Mouse (Mus musculus): ENCODE measurements around the gene Senp7. TPM values are rescaled to one million over a fixed set of nuclear protein-coding genes. Genes with fewer than 3 reads are reported as not detected.
"Not testable (repeated sequence)": the region's sequence is repeated elsewhere in the genome, so short reads cannot be mapped to it uniquely, and the experiment has no call there.

Senp7 gene
- polyA plus RNA-seq, 1 experiment: not detected

GRCm38 (mm10) chr16:56074122-56074521, 26.0 kb downstream of the Senp7 start:
- H3K4me3 ChIP-seq (ENCODE audit: insufficient read depth, low read depth, low read length): no peak overlapping the region
- TF ChIP-seq CTCF (IDR thresholded peaks at IDR 0.05; ENCODE audit: insufficient read depth, low read depth, low read length) (no peak), POLR2A (IDR thresholded peaks at IDR 0.05; ENCODE audit: insufficient read depth, low read depth, low read length) (no peak)
- no peak overlapping the region for H3K27ac ChIP-seq (ENCODE audit: insufficient read depth, low read depth, low read length)
- peaks cover 3% of the 10 kb centered on the region; the same call in 1 of the 2 replicates for H3K4me1 ChIP-seq (ENCODE audit: control insufficient read depth, insufficient read depth, low read length)
- WGBS: 91% methylated on average over 1 of the region's 1 CpGs

DNA sequence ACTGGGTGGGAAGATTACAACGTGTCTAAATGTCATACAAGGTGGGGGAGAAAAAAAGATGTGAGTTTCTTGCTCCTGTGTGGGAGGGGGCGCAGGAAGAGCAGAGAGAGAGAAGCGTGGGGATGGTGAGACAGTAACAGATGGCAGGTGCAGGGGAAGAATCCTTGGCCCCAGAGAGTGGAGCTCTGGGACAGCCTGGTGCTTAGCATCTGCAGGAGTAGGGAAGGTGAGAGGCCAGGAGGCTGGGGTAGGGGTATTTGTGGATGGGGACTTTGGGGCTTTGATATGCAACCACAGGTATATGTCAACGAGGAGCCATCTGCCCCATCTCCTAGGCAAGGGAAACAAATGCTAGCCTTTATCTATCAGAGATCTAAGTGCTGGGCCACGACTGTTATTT, 26.4 kb downstream of the Senp7 start:
- Histone ChIP-seq H3K4me1 (ENCODE audit: control insufficient read depth, insufficient read depth, low read length) (peaks cover 3% of the 10 kb centered on the region; the same call in 1 of the 2 replicates), H3K4me3 (ENCODE audit: insufficient read depth, low read depth, low read length) (no peak overlapping the region), H3K27ac (ENCODE audit: insufficient read depth, low read depth, low read length) (no peak overlapping the region)
- no peak for TF ChIP-seq POLR2A (IDR thresholded peaks at IDR 0.05; ENCODE audit: insufficient read depth, low read depth, low read length)
- 74% methylated on average over 5 of the region's 5 CpGs for WGBS

DNA sequence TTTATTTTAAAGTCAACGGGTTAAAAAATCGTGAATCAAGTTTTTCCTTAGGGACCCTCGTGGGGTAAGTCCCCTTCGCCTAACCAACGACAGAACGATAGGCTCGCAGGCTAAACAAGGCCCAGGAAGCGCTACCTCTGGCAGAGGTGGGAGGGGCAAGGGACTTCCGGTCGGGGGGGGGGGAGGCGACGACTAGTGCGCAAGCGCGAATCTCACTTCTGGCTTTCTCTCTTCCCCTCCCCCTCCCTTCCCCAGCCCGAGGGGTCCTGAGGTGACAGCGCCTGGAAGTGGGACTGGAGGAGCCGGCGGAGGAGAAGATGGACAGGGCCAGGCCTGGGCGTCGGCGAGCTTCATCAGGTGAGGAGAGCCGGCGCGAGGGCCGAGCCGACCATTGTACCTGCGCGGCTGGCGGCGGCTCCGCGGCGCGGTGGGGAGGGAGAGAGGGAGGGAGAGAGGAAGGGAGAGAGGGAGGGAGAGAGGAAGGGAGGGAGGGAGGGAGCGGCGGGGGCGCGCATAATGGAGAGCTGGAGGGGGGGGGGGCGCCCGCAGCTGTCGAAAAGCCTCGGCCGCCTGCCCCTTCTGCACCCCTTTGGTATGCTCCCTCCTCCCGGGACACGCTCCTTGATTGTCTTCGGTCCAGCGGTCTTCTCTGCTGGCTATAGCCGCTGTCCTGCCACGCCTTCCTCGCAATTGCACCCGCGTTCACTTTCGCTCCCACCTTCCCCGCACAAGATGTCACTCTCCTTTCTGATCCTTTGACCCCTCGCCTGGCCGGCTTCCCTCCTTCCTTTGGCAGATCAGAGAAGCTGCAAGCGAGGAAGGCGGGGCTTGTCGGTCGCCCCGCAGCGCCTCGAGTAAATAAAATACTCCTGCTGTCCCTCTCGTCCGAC, 27.3 kb downstream of the Senp7 start:
- under 1% methylated on average over 53 of the region's 66 CpGs for WGBS
- peaks cover 3% of the 10 kb centered on the region; the same call in 1 of the 2 replicates for H3K4me1 ChIP-seq (ENCODE audit: control insufficient read depth, insufficient read depth, low read length)
- H3K27ac ChIP-seq (ENCODE audit: insufficient read depth, low read depth, low read length): peak overlapping the region; percentile 96
- peak overlapping the region; percentile 100 for H3K4me3 ChIP-seq (ENCODE audit: insufficient read depth, low read depth, low read length)
- TF ChIP-seq POLR2A (IDR thresholded peaks at IDR 0.05; ENCODE audit: insufficient read depth, low read depth, low read length): peak; percentile 42; the same call in 1 of the 2 replicates
- TF ChIP-seq CTCF (IDR thresholded peaks at IDR 0.05; ENCODE audit: insufficient read depth, low read depth, low read length): no peak

DNA sequence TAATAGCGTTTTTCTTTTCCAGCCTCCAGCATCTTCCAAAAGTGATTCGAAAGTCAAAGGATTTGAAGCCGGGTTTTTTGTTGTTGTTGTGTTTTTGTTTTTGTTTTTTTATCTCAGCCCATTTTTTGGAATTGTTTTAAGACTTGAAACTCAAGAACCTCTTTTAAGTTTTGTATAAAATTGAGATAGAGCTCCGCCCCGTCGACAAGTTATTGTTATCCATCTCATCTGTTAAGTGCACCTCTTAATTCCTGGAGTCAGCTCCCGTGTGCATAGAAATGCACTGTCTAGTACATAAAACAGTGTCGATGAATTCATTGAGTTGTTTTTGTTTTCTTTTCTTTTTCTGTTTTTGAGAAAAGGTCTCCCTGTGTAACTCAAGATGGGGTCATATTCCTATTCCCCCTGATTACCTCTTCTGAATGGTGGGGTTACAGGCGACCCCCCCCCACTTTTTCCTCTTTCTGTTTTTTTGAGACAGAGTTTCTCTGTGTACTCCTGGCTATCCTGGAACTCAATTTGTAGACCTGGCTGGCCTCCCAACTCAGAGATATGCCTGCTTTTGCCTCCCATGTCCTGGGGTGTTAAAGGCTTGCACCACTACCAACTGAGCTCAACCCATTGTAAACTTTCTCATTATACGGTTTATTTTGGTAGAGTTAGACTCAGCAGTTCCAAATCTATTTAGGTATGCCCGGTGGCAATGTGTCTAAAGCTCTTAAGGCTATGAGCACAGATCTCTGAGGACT, 28.2 kb downstream of the Senp7 start:
- Histone ChIP-seq H3K4me1 (ENCODE audit: control insufficient read depth, insufficient read depth, low read length) (peaks cover 3% of the 10 kb centered on the region; the same call in 1 of the 2 replicates), H3K4me3 (ENCODE audit: insufficient read depth, low read depth, low read length) (peak overlapping the region; percentile 100), H3K27ac (ENCODE audit: insufficient read depth, low read depth, low read length) (peak overlapping the region; percentile 95)
- TF ChIP-seq CTCF (IDR thresholded peaks at IDR 0.05; ENCODE audit: insufficient read depth, low read depth, low read length) (no peak), POLR2A (IDR thresholded peaks at IDR 0.05; ENCODE audit: insufficient read depth, low read depth, low read length) (no peak)
- WGBS: 2% methylated on average over 11 of the region's 11 CpGs

- Histone ChIP-seq H3K27ac (ENCODE audit: insufficient read depth, low read depth, low read length) (no peak overlapping the region), H3K4me1 (ENCODE audit: control insufficient read depth, insufficient read depth, low read length) (peaks cover 2% of the 10 kb centered on the region; the same call in 1 of the 2 replicates), H3K4me3 (ENCODE audit: insufficient read depth, low read depth, low read length) (no peak overlapping the region)
- 98% methylated on average over 1 of the region's 1 CpGs for WGBS
- TF ChIP-seq CTCF (IDR thresholded peaks at IDR 0.05; ENCODE audit: insufficient read depth, low read depth, low read length) (no peak), POLR2A (IDR thresholded peaks at IDR 0.05; ENCODE audit: insufficient read depth, low read depth, low read length) (no peak)
These were observed 31.3 kb downstream of the Senp7 start for GRCm38 (mm10) chr16:56079419-56079818.

DNA sequence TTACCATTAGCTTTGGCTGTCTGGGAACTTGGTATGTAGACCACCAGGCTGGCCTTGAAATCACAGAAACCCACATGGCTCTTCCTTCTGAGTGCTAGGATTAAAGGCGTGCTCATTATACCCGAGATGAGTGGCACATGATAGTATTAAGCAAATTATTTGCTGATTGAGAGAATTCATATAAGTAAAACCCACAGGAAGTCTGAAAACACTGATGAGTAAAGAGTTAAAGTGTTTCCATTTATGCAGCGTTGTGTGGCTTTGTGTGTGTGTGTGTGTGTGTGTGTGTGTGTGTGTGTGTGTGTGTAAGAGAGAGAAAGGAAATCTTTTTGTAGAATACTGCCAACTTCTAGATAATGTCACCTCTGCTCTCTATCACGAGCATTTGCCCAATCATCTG, 33.6 kb downstream of the Senp7 start:
- 72% methylated on average over 4 of the region's 4 CpGs for WGBS
- no peak overlapping the region for H3K27ac ChIP-seq (ENCODE audit: insufficient read depth, low read depth, low read length)
- no peak for TF ChIP-seq POLR2A (IDR thresholded peaks at IDR 0.05; ENCODE audit: insufficient read depth, low read depth, low read length)
- no peak for TF ChIP-seq CTCF (IDR thresholded peaks at IDR 0.05; ENCODE audit: insufficient read depth, low read depth, low read length)
- H3K4me3 ChIP-seq (ENCODE audit: insufficient read depth, low read depth, low read length): no peak overlapping the region
- H3K4me1 ChIP-seq (ENCODE audit: control insufficient read depth, insufficient read depth, low read length): no peaks in the 10 kb centered on the region

DNA sequence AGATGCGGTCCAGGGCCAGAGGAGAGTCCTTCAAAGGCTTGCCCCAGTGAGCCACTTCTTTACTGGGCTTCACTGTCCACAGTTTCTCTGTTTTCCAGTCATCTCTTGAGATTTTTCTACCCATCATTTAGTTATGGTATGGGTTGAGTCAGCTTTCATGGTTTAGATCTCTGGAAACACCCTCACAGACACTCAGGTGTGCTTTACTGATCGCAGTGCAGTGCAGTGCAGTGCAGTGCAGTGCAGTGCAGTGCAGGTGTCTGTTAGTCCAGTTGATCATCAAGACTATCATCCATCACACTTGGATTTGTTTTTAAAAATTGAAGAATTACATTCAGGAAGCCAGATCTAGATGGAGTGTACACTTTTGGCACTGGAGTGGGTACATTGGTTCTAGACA, 38.2 kb downstream of the Senp7 start:
- TF ChIP-seq POLR2A (IDR thresholded peaks at IDR 0.05; ENCODE audit: insufficient read depth, low read depth, low read length) (no peak), CTCF (IDR thresholded peaks at IDR 0.05; ENCODE audit: insufficient read depth, low read depth, low read length) (no peak)
- Histone ChIP-seq H3K4me3 (ENCODE audit: insufficient read depth, low read depth, low read length) (no peak overlapping the region), H3K4me1 (ENCODE audit: control insufficient read depth, insufficient read depth, low read length) (no peaks in the 10 kb centered on the region), H3K27ac (ENCODE audit: insufficient read depth, low read depth, low read length) (no peak overlapping the region)
- 96% methylated on average over 2 of the region's 2 CpGs for WGBS

DNA sequence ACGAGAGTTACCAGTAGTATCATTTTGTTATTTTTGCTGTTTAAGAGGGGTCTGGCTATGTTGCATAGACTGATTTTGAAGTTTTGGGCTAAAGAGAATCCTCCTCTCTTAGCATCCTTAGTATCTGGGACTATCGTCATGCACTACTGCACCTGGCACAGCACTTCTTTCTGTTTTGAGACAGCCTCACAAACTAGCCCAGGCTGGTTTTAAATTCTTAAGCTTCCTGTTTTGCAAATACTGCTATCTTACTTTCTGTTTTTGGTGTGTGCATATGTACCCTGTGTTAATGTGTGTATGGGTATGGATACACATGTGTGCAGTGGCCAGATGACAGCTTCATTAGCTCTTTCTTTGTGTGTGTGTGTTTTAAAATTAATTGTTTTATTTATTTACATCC, 42.2 kb downstream of the Senp7 start:
- Histone ChIP-seq H3K27ac (ENCODE audit: insufficient read depth, low read depth, low read length) (no peak overlapping the region), H3K4me3 (ENCODE audit: insufficient read depth, low read depth, low read length) (no peak overlapping the region), H3K4me1 (ENCODE audit: control insufficient read depth, insufficient read depth, low read length) (no peaks in the 10 kb centered on the region)
- no peak for TF ChIP-seq CTCF (IDR thresholded peaks at IDR 0.05; ENCODE audit: insufficient read depth, low read depth, low read length)
- no peak for TF ChIP-seq POLR2A (IDR thresholded peaks at IDR 0.05; ENCODE audit: insufficient read depth, low read depth, low read length)
- 86% methylated on average over 2 of the region's 2 CpGs for WGBS

DNA sequence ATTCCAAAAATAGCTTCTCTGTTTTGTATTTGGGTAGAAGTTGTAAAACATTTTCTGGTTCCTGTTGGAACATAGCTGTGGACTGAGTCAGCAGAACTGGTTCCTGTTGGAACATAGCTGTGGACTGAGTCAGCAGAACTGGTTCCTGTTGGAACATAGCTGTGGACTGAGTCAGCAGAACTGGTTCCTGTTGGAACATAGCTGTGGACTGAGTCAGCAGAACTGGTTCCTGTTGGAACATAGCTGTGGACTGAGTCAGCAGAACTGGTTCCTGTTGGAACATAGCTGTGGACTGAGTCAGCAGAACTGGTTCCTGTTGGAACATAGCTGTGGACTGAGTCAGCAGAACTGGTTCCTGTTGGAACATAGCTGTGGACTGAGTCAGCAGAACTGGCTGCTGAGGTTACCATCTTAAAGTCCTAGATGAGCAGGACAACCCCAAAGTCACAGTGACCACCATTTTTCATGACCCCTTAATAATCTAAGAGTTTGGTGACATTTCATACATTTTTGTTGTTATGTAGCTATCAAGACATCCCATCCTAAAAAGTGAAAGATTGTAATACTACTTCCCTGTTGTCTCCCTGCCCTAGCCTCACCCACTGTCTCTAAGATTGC, 48.4 kb downstream of the Senp7 start:
- H3K4me3 ChIP-seq (ENCODE audit: insufficient read depth, low read depth, low read length); H3K27ac ChIP-seq (ENCODE audit: insufficient read depth, low read depth, low read length); H3K4me1 ChIP-seq (ENCODE audit: control insufficient read depth, insufficient read depth, low read length): not testable (repeated sequence)
